Mouse (Mus musculus) heart, postnatal 0 days (tissue): ENCODE measurements at regions not wholly inside any gene's neighbourhood (a gene's known extent, or its start where the extent isn't known, plus 50 kb on each side); places are given as distances from the start of the nearest gene placed in this dataset.

Source experiments
- ATAC-seq: fragments of 200-750 bp; cut with Nextera tagmentation; 2 replicates; pipeline ENCODE4 v1.8.0; 2017; ENCODE audit warnings: low read depth, moderate number of reproducible peaks, moderate library complexity; ENCODE audit not compliant: insufficient read depth
- DNase-seq: peaks from one replicate; pipeline ENCODE4 v3.0.0-alpha.2; 2016; ENCODE audit warnings: low spot score
- H3K27ac ChIP-seq: fragments of 300-500 bp; sonication (generic); 2 replicates; pipeline ENCODE4 v1.5.1; 2014; ENCODE audit warnings: low read depth, mild to moderate bottlenecking
- H3K27me3 ChIP-seq: fragments of 300-500 bp; sonication (generic); 2 replicates; pipeline ENCODE4 v1.6.1; 2014; ENCODE audit warnings: low read length, mixed read lengths; ENCODE audit not compliant: control insufficient read depth, insufficient read depth
- H3K36me3 ChIP-seq: fragments of 300-500 bp; sonication (generic); replicated peaks from 2 replicates; pipeline ENCODE4 v1.6.1; 2014; ENCODE audit warnings: low read length, mixed read lengths; ENCODE audit not compliant: control insufficient read depth, insufficient read depth
- H3K4me1 ChIP-seq: fragments of 300-500 bp; sonication (generic); 2 replicates; pipeline ENCODE4 v1.6.1; 2014; ENCODE audit warnings: antibody characterized with exemption; ENCODE audit not compliant: control insufficient read depth, insufficient read depth
- H3K4me2 ChIP-seq: fragments of 300-500 bp; sonication (generic); 2 replicates; pipeline ENCODE4 v1.6.1; 2014; ENCODE audit warnings: low read depth, mild to moderate bottlenecking, low read length, moderate library complexity
- H3K4me3 ChIP-seq: fragments of 300-500 bp; sonication (generic); 2 replicates; pipeline ENCODE4 v1.5.1; 2014; ENCODE audit warnings: low read depth, low read length
- H3K9ac ChIP-seq: fragments of 300-500 bp; sonication (generic); replicated peaks from 2 replicates; pipeline ENCODE4 v1.6.1; 2014; ENCODE audit warnings: low read depth, low read length, mixed read lengths
- H3K9me3 ChIP-seq: fragments of 300-500 bp; sonication (generic); replicated peaks from 2 replicates; pipeline ENCODE4 v1.6.1; 2016; ENCODE audit warnings: low read length; ENCODE audit not compliant: control insufficient read depth
- CTCF ChIP-seq: IDR thresholded peaks from 2 replicates; pipeline ENCODE4 v1.5.1; 2016; ENCODE audit warnings: antibody characterized with exemption, control low read depth, low read depth
- EP300 ChIP-seq: IDR thresholded peaks from 2 replicates; pipeline ENCODE4 v1.6.1; 2016; ENCODE audit warnings: antibody characterized with exemption, low read depth
- WGBS: fragments of 180-500 bp; shearing (Covaris S2); extraction: QIAGEN DNeasy Blood & Tissue Kit; methylation state at CpG from one replicate; pipeline ENCODE4 v1.1.7; 2014; 5-methylcytosine and 5-hydroxymethylcytosine counted together

- peak; percentile 40 for DNase-seq
These were observed 83.7 kb upstream of the Galnt15 start for GRCm38 (mm10) chr14:31945125-31945524.

GRCm38 (mm10) chr14:31946032-31946431 is 82.8 kb upstream of the Galnt15 start:
- H3K4me2 ChIP-seq = no peak overlapping the region
- peak overlapping the region; percentile 61 for H3K27ac ChIP-seq
- no peak overlapping the region for H3K4me3 ChIP-seq
- WGBS = 50% methylated on average over 1 of the region's 1 CpGs
- H3K36me3 ChIP-seq = no peaks in the 10 kb centered on the region
- DNase-seq = peak; percentile 47
- no peaks in the 10 kb centered on the region for H3K4me1 ChIP-seq
- TF ChIP-seq EP300 (no peak), CTCF (no peak)
- no peaks in the 10 kb centered on the region for H3K9me3 ChIP-seq
- H3K9ac ChIP-seq = no peak overlapping the region
- no peaks in the 10 kb centered on the region for H3K27me3 ChIP-seq
- ATAC-seq = peak; percentile 72

More at GRCm38 (mm10) chr14:31945125-31945524, 83.7 kb upstream of the Galnt15 start:
- no peak overlapping the region for H3K4me3 ChIP-seq
- WGBS = 9% methylated on average over 7 of the region's 7 CpGs
- no peaks in the 10 kb centered on the region for H3K27me3 ChIP-seq
- no peaks in the 10 kb centered on the region for H3K4me1 ChIP-seq
- peak; percentile 34 for ATAC-seq
- TF ChIP-seq EP300 (no peak), CTCF (no peak)
- peak overlapping the region; percentile 61 for H3K27ac ChIP-seq
- no peaks in the 10 kb centered on the region for H3K36me3 ChIP-seq
- H3K9me3 ChIP-seq = no peaks in the 10 kb centered on the region
- no peak overlapping the region for H3K4me2 ChIP-seq
- H3K9ac ChIP-seq = no peak overlapping the region

GRCm38 (mm10) chr14:31947246-31947645 is 81.5 kb upstream of the Galnt15 start:
- Histone ChIP-seq H3K4me3 (no peak overlapping the region), H3K4me1 (no peaks in the 10 kb centered on the region), H3K4me2 (no peak overlapping the region), H3K9me3 (no peaks in the 10 kb centered on the region), H3K27ac (0 out of 2 replicates have a peak overlapping the region, but pooled peaks have one; percentile 28), H3K36me3 (no peaks in the 10 kb centered on the region), H3K27me3 (no peaks in the 10 kb centered on the region), H3K9ac (no peak overlapping the region)
- DNase-seq = peak; percentile 52
- ATAC-seq = peak; percentile 25; the same call in 1 of the 2 replicates
- WGBS = 30% methylated on average over 7 of the region's 7 CpGs
- TF ChIP-seq CTCF = no peak
- no peak for TF ChIP-seq EP300

DNA sequence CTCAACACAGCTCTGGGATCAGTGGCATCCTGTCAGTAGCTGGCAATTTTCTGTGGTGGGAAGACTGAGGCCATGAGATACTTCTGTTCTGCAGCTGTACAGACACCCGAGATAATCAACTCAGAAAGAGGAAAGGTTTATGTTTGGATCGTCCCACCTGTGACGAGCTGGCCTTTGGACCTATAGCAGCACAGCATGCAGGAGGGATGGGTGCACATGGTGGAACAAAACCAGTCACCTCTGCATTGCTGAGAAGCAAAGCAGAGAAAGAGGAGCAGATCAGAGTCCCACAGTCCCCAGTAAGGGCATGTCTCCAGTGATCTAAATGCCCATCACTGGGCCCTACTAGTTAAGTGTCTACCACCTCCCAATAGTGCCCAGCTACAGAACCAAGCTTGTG is 76.9 kb upstream of the Galnt15 start:
- no peak overlapping the region for H3K4me3 ChIP-seq
- H3K36me3 ChIP-seq = no peaks in the 10 kb centered on the region
- DNase-seq (no peak), ATAC-seq (no peak)
- H3K4me1 ChIP-seq = no peaks in the 10 kb centered on the region
- no peak overlapping the region for H3K4me2 ChIP-seq
- no peak for TF ChIP-seq EP300
- TF ChIP-seq CTCF = no peak
- no peak overlapping the region for H3K27ac ChIP-seq
- H3K9me3 ChIP-seq = no peaks in the 10 kb centered on the region
- H3K9ac ChIP-seq = no peak overlapping the region
- no peaks in the 10 kb centered on the region for H3K27me3 ChIP-seq
- 75% methylated on average over 3 of the region's 3 CpGs for WGBS

GRCm38 (mm10) chr14:31953783-31954182 is 75.0 kb upstream of the Galnt15 start:
- ATAC-seq (no peak), DNase-seq (no peak)
- no peaks in the 10 kb centered on the region for H3K4me1 ChIP-seq
- H3K36me3 ChIP-seq = no peaks in the 10 kb centered on the region
- 68% methylated on average over 4 of the region's 4 CpGs for WGBS
- H3K9me3 ChIP-seq = no peaks in the 10 kb centered on the region
- no peak overlapping the region for H3K4me2 ChIP-seq
- no peaks in the 10 kb centered on the region for H3K27me3 ChIP-seq
- no peak overlapping the region for H3K4me3 ChIP-seq
- TF ChIP-seq EP300 = no peak
- H3K9ac ChIP-seq = no peak overlapping the region
- no peak overlapping the region for H3K27ac ChIP-seq

DNA sequence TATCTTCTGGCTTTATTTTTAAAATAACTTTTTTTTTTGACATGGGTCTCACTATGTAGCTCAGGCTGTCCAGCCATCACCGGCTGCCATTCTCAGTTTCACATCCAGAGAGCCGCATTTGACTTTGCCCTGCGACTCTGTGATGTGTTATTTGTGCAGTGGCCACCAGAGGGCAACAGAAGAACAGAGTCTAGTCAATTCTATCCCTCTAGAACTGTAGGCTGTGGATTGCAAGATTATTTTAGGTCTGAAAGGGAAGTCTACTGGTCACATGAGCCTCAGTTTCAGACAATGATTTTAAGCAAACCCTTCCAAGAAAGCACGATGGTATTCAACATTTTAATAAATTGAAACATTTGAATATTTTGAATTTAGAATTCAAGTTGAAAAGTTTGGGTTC is 73.8 kb upstream of the Galnt15 start:
- ATAC-seq = peak; percentile 33; the same call in 1 of the 2 replicates
- TF ChIP-seq EP300 = no peak
- TF ChIP-seq CTCF = peak; percentile 93
- H3K27me3 ChIP-seq = no peaks in the 10 kb centered on the region

More for the DNA sequence above, 73.8 kb upstream of the Galnt15 start:
- H3K36me3 ChIP-seq = no peaks in the 10 kb centered on the region
- 2% methylated on average over 4 of the region's 4 CpGs for WGBS
- no peaks in the 10 kb centered on the region for H3K4me1 ChIP-seq
- peak; percentile 82 for DNase-seq
- no peak overlapping the region for H3K4me2 ChIP-seq
- H3K27ac ChIP-seq = no peak overlapping the region
- H3K9me3 ChIP-seq = no peaks in the 10 kb centered on the region
- no peak overlapping the region for H3K4me3 ChIP-seq
- H3K9ac ChIP-seq = no peak overlapping the region
